Mouse (Mus musculus) hematopoietic stem cell, adult 5-6 weeks (primary cell): ENCODE measurements at regions not wholly inside any gene's neighbourhood (a gene's known extent, or its start where the extent isn't known, plus 50 kb on each side); places are given as distances from the start of the nearest gene placed in this dataset.
"Not testable (repeated sequence)": the region's sequence is repeated elsewhere in the genome, so short reads cannot be mapped to it uniquely, and the experiment has no call there.

Experiments used
- ATAC-seq, 2 experiments: fragments of 125-278 bp in 1 of 2; replicated peaks in 1 of 2; 2 replicates each; pipeline ENCODE4 v1.8.0; 2016 to 2017; ENCODE audit warnings: inconsistent platforms in 2 of 2, mild to moderate bottlenecking in 2 of 2, moderate number of reproducible peaks in 2 of 2, low read depth in 1 of 2, moderate TSS enrichment in 1 of 2; ENCODE audit not compliant: low FRiP score in 2 of 2, poor library complexity in 2 of 2, severe bottlenecking in 2 of 2, insufficient read depth in 1 of 2, low TSS enrichment in 1 of 2

DNA sequence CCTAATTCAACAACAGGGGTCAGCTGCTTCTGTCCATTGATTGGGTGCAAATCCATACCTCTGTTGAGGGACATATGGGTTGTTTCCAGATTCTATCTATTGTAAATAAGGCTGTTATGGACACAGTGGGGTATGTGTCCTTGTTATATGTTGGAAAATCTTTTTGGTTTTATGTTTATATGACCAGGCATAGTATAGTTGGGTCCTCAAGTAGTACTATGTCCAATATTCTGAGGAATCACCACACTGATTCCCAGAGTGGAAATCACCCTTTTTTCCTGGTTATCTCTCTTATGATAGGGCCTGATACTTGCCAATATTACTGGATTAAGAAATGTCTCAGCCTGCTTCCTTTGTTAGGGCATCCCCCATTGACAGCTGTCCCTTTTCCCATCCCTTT, 1471.0 kb downstream of the Kcnt2 start:
- no peak for ATAC-seq

- no peak for ATAC-seq
Observed at GRCm38 (mm10) chr1:141717510-141717909, 1471.6 kb downstream of the Kcnt2 start.

GRCm38 (mm10) chr1:141741299-141741698, 1495.3 kb downstream of the Kcnt2 start:
- no peak for ATAC-seq

DNA sequence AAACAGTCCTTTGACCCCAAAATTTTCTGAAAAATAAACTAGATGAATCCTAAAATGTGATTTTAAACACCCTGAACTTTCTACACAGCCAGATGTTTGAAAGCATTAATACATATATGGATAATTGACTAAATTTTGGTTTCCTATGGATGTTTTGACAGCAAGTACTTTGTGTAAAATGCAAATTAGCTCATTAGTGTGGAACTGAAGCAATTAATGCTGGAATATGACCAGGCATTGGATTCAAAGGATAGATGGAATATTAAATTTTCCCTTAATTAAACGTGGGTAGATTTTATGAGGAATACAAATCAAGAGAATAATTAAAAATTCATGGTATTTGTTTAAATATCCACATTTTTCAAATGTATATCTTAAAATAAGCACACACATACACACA, 1530.1 kb downstream of the Kcnt2 start:
- ATAC-seq = no peak

DNA sequence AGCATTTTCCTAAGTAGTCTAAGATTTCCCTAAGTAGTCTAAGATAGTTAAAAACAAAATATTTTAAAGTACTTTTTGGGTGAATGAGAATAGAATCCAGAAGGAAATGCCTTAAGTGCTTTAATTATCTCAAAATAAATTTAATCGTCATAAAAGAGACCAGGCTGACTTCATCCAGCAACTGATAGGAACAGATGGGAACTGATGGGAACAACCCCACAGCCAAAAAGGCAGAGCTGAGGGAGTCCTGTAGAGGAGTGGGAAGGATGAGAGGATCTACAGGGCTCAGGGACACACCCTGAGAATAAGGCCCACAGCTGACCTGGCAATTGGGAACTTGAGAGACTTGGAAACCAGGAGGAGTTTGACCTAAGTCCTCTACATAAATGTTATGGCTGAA, 1537.4 kb downstream of the Kcnt2 start:
- ATAC-seq = no peak

- ATAC-seq = no peak
Observed at GRCm38 (mm10) chr1:141813315-141814158, 1567.6 kb downstream of the Kcnt2 start.

DNA sequence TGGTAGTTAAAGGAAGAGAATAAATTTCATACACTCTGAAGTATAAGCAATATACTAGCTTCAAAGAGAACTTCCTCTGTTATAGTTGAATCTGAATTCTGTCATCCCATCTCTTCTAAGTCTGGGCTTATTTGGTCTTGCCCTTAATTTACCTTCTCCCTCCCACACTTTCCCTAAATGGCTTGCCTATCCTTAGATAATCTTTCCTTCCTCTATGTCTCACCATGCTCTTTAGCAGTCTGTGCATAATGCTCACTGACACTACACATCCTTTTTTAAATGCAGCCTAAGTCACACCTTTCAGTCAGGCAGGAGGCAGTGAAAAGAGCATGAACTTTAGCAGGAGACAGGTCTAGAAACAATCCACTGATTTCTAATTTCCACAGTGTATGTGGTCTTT, 1585.5 kb downstream of the Kcnt2 start:
- no peak for ATAC-seq

- no peak for ATAC-seq
Observed at GRCm38 (mm10) chr1:141842547-141842946, 1596.6 kb downstream of the Kcnt2 start.

DNA sequence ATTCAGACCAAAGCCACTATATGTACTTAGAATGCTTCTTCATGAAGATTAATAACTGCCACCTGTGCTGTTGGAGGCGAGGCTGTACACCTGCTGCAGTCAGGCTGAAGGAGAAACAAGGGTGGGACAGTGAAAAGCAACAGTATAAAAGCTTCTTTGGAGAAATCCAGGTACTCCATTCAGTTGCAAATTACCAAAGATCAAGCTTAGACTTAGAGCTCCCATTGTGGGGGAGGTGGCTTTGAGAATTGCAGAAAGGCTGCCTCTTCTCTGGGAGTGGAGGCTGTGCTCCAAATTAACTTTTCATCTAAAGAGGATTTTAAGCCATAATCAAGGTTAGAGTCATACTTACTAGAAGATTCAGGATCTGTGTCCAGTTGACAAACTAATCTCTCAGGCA, 1607.9 kb downstream of the Kcnt2 start:
- not testable (repeated sequence) for ATAC-seq

- ATAC-seq = peak in 1 of 2 experiments; percentile 69; a peak in 2 of 4 replicates
Observed at GRCm38 (mm10) chr1:141884356-141884755, 1638.4 kb downstream of the Kcnt2 start.

GRCm38 (mm10) chr1:141897924-141898455, 1652.0 kb downstream of the Kcnt2 start:
- no peak for ATAC-seq

DNA sequence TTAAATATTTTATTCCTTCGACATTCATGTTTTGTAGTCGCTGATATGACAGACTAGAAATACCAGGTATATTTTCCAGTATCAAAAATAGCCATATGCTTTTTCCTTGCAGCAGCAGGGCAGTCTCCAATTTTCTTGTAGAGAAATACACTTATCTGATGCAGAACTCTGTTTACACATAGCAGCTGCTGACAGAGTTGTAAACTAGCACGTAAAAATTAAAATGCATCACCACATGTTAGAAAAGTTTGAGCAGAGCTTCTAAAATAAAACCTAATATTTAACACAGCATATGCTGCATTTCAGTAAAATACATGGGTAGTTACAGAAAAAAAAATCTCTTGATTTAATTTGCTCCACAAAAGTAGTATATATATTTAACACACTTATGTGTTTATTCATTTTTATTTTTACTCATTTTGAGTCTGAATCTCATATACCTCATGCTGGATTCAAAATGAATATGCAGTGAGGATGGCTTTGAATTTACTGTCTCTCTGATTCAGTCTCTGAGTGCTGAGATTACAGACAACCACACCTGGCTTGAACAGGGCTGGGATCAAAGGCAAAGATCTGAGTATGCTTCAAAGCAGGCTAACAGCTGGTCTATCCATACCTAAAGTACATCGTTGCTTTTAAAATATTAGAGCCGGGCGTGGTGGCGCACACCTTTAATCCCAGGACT, 1665.9 kb downstream of the Kcnt2 start:
- ATAC-seq = no peak

DNA sequence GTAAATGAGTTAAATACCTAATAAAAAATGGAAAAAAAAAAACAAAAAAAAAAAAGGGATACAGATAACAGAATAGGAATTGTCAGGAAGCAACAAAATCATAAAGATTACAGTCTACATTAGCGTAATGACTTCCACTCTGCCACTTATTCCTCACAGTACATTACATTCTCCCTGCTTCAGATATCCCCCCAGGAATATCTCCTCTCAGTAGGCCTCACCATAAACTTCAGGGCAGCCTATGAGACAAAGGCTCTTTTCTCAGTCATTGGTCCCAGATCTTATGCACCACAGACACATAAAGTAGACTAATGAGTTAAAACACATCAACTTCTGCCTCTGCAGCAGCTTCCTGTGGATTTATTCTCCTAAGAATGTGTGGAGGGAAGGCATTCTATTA, 1680.2 kb downstream of the Kcnt2 start:
- no peak for ATAC-seq

GRCm38 (mm10) chr1:141926804-141927203, 1680.8 kb downstream of the Kcnt2 start:
- ATAC-seq = no peak

DNA sequence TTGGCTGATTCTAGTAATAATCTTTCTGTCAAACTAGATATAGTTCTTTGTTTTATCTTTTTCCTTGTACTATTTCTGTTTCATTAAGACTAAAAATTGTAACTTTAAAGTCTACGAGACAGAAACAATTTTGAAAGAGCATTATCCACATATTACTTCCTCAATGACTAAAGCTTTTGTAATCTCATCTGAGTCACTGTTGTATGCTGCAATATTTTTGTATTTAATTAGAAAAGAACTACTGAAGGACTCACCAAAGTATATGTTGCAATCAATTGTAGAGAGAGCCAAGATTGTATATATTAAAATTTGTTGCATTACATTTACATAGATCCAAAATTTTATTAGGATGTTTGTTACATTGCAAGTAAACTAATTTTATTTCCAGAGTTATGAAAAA, 1692.4 kb upstream of the B3galt2 start:
- ATAC-seq = no peak

DNA sequence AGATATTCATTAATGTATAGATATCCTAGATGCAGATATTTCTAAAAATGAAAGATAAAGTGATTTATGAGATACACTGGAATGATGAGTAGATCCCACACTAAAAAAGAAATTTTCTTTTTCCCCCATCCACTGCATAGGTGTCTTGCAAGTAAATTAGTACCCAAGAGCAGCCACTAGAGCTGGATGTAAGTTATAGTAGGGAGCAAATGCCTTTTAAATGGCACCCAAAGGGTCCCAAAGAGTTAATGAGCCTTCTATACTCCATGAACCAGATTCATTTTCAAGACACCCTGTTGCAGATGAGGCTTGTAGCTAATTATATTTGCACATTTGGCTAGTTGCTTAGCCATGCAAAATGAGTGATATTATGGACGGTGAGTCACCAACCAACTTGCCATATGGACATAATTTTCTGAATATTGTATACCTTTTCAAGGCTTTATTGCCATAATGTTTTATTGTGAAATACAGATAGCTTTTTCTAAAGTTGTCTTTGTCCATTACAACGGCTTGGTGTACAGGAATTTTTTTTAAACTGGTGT, 1686.1 kb upstream of the B3galt2 start:
- no peak for ATAC-seq

- ATAC-seq = peak in 1 of 2 experiments; percentile 72; a peak in 1 of 4 replicates
Observed at GRCm38 (mm10) chr1:141961743-141962142, 1678.7 kb upstream of the B3galt2 start.

DNA sequence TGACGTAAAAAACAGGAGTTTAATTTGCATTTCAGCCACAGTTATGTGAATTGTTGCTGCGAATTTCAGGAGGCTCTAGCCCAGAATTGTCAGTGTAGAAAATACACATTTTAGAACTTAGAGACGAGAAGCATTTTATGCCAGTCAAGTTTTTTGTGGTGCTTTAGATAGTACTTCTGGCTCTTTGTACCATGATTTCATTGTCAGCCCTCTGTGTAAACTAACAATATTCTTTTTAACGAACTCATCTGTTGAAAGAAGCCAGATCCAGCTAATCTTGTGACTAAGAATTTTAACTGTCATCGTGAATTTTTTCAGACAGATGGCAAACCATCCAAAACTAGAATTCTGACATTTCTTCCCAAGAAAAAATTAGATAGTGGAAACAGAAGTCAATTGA, 1672.3 kb upstream of the B3galt2 start:
- ATAC-seq = no peak
